Mouse (Mus musculus): ENCODE results near the gene Ell. TPM values are rescaled to one million over a fixed set of nuclear protein-coding genes. Genes with fewer than 3 reads are reported as not detected.

Gene Ell
- polyA plus RNA-seq, 1 experiment from 2014 or later = 13.5 TPM

- Histone ChIP-seq H3K9me3 (replicated peaks) (no peaks in the 10 kb centered on the region), H3K27me3 (replicated peaks) (no peaks in the 10 kb centered on the region), H3K4me2 (no peak overlapping the region), H3K27ac (ENCODE audit: poor library complexity, severe bottlenecking) (no peak overlapping the region), H3K4me1 (replicated peaks) (peaks cover 66% of the 10 kb centered on the region), H3K36me3 (peaks cover 36% of the 10 kb centered on the region), H3K9ac (no peak overlapping the region), H3K4me3 (no peak overlapping the region)
- no peak for ATAC-seq (ENCODE audit: insufficient number of reproducible peaks, low FRiP score)
- WGBS = 82% methylated on average over 12 of the region's 12 CpGs
Measured at GRCm38 (mm10) chr8:70599507-70600290, 60.4 kb downstream of the Ell start.

- H3K36me3 ChIP-seq = peaks cover 33% of the 10 kb centered on the region
- H3K4me1 ChIP-seq (replicated peaks) = peaks cover 62% of the 10 kb centered on the region
- no peaks in the 10 kb centered on the region for H3K27me3 ChIP-seq (replicated peaks)
- WGBS = 17% methylated on average over 10 of the region's 10 CpGs
- ATAC-seq (ENCODE audit: insufficient number of reproducible peaks, low FRiP score) = no peak
- H3K4me3 ChIP-seq = peak overlapping the region; percentile 29
- H3K27ac ChIP-seq (ENCODE audit: poor library complexity, severe bottlenecking) = peak overlapping the region; percentile 33; the same call in 1 of the 2 replicates
- H3K4me2 ChIP-seq = peak overlapping the region; percentile 60
- peak overlapping the region; percentile 17; the same call in 1 of the 2 replicates for H3K9ac ChIP-seq
- H3K9me3 ChIP-seq (replicated peaks) = no peaks in the 10 kb centered on the region
Measured at GRCm38 (mm10) chr8:70600473-70601270, 61.4 kb downstream of the Ell start.

GRCm38 (mm10) chr8:70601271-70601649 is 62.0 kb downstream of the Ell start:
- Histone ChIP-seq H3K27me3 (replicated peaks) (no peaks in the 10 kb centered on the region), H3K4me2 (peak overlapping the region; percentile 60), H3K9ac (peak overlapping the region; percentile 17; the same call in 1 of the 2 replicates), H3K36me3 (peaks cover 27% of the 10 kb centered on the region), H3K4me1 (replicated peaks) (peaks cover 62% of the 10 kb centered on the region), H3K27ac (ENCODE audit: poor library complexity, severe bottlenecking) (peak overlapping the region; percentile 33; the same call in 1 of the 2 replicates), H3K4me3 (peak overlapping the region; percentile 29), H3K9me3 (replicated peaks) (no peaks in the 10 kb centered on the region)
- peak; percentile 77 for ATAC-seq (ENCODE audit: insufficient number of reproducible peaks, low FRiP score)
- WGBS = 2% methylated on average over 26 of the region's 26 CpGs

GRCm38 (mm10) chr8:70602139-70602811 is 63.0 kb downstream of the Ell start:
- H3K4me1 ChIP-seq (replicated peaks) = peaks cover 61% of the 10 kb centered on the region
- H3K27me3 ChIP-seq (replicated peaks) = no peaks in the 10 kb centered on the region
- no peak overlapping the region for H3K9ac ChIP-seq
- no peak for ATAC-seq (ENCODE audit: insufficient number of reproducible peaks, low FRiP score)
- 92% methylated on average over 13 of the region's 13 CpGs for WGBS
- H3K27ac ChIP-seq (ENCODE audit: poor library complexity, severe bottlenecking) = no peak overlapping the region
- no peak overlapping the region for H3K4me3 ChIP-seq
- peaks cover 18% of the 10 kb centered on the region for H3K36me3 ChIP-seq
- H3K4me2 ChIP-seq = no peak overlapping the region
- H3K9me3 ChIP-seq (replicated peaks) = no peaks in the 10 kb centered on the region

GRCm38 (mm10) chr8:70604558-70604957 is 65.3 kb downstream of the Ell start:
- WGBS = 83% methylated on average over 7 of the region's 7 CpGs
- no peak overlapping the region for H3K4me3 ChIP-seq
- H3K9ac ChIP-seq = no peak overlapping the region
- H3K27me3 ChIP-seq (replicated peaks) = no peaks in the 10 kb centered on the region
- no peak overlapping the region for H3K4me2 ChIP-seq
- no peaks in the 10 kb centered on the region for H3K9me3 ChIP-seq (replicated peaks)
- ATAC-seq (ENCODE audit: insufficient number of reproducible peaks, low FRiP score) = no peak
- no peak overlapping the region for H3K27ac ChIP-seq (ENCODE audit: poor library complexity, severe bottlenecking)
- H3K4me1 ChIP-seq (replicated peaks) = peaks cover 59% of the 10 kb centered on the region
- peaks cover 18% of the 10 kb centered on the region for H3K36me3 ChIP-seq

- Histone ChIP-seq H3K9me3 (replicated peaks) (no peaks in the 10 kb centered on the region), H3K9ac (no peak overlapping the region), H3K4me3 (no peak overlapping the region), H3K27me3 (replicated peaks) (no peaks in the 10 kb centered on the region), H3K4me1 (replicated peaks) (peaks cover 58% of the 10 kb centered on the region), H3K36me3 (peaks cover 18% of the 10 kb centered on the region), H3K27ac (ENCODE audit: poor library complexity, severe bottlenecking) (no peak overlapping the region), H3K4me2 (peak overlapping the region; percentile 99; the same call in 1 of the 2 replicates)
- WGBS = 84% methylated on average over 9 of the region's 9 CpGs
- no peak for ATAC-seq (ENCODE audit: insufficient number of reproducible peaks, low FRiP score)
Measured at GRCm38 (mm10) chr8:70605871-70606779, 66.9 kb downstream of the Ell start.

- no peaks in the 10 kb centered on the region for H3K27me3 ChIP-seq (replicated peaks)
- no peak for ATAC-seq (ENCODE audit: insufficient number of reproducible peaks, low FRiP score)
- H3K4me2 ChIP-seq = peak overlapping the region; percentile 99
- H3K9me3 ChIP-seq (replicated peaks) = no peaks in the 10 kb centered on the region
- no peak overlapping the region; the same call in 1 of the 2 replicates for H3K27ac ChIP-seq (ENCODE audit: poor library complexity, severe bottlenecking)
- peaks cover 15% of the 10 kb centered on the region for H3K36me3 ChIP-seq
- peak overlapping the region; percentile 97 for H3K9ac ChIP-seq
- H3K4me1 ChIP-seq (replicated peaks) = peaks cover 56% of the 10 kb centered on the region
- H3K4me3 ChIP-seq = peak overlapping the region; percentile 93
- 57% methylated on average over 18 of the region's 18 CpGs for WGBS
Measured at GRCm38 (mm10) chr8:70606780-70607602, 67.7 kb downstream of the Ell start.

GRCm38 (mm10) chr8:70607603-70607897 is 68.3 kb downstream of the Ell start:
- no peaks in the 10 kb centered on the region for H3K9me3 ChIP-seq (replicated peaks)
- peak overlapping the region; percentile 93 for H3K4me3 ChIP-seq
- no peak overlapping the region for H3K27ac ChIP-seq (ENCODE audit: poor library complexity, severe bottlenecking)
- WGBS = 22% methylated on average over 6 of the region's 6 CpGs
- H3K4me2 ChIP-seq = peak overlapping the region; percentile 99
- H3K36me3 ChIP-seq = peaks cover 9% of the 10 kb centered on the region
- peak overlapping the region; percentile 97 for H3K9ac ChIP-seq
- ATAC-seq (ENCODE audit: insufficient number of reproducible peaks, low FRiP score) = no peak
- no peaks in the 10 kb centered on the region for H3K27me3 ChIP-seq (replicated peaks)
- H3K4me1 ChIP-seq (replicated peaks) = peaks cover 56% of the 10 kb centered on the region

GRCm38 (mm10) chr8:70607898-70608748 is 68.9 kb downstream of the Ell start:
- Histone ChIP-seq H3K27me3 (replicated peaks) (no peaks in the 10 kb centered on the region), H3K9me3 (replicated peaks) (no peaks in the 10 kb centered on the region), H3K27ac (ENCODE audit: poor library complexity, severe bottlenecking) (peak overlapping the region; percentile 98), H3K4me1 (replicated peaks) (peaks cover 56% of the 10 kb centered on the region), H3K9ac (peak overlapping the region; percentile 97), H3K36me3 (peaks cover 4% of the 10 kb centered on the region), H3K4me3 (peak overlapping the region; percentile 93), H3K4me2 (peak overlapping the region; percentile 99)
- ATAC-seq (ENCODE audit: insufficient number of reproducible peaks, low FRiP score) = no peak
- 2% methylated on average over 84 of the region's 84 CpGs for WGBS

All from heart, embryonic 12.5 days (tissue).